12 mouse cellular contexts compared by ENCODE assay signal in genomic region chr8:110761988-110762387, GRCm38 (mm10). TPM values are rescaled to one million over a fixed set of nuclear protein-coding genes. Genes with fewer than 3 reads are reported as not detected.
DNase-seq lines count a peak whose midpoint lies in the region; ATAC-seq and TF ChIP-seq lines count a peak whose summit lies in the region.
"Had no signal": no experiment of that assay in that cellular context is flagged by ENCODE, and none has a peak within 500 bp of the region (broad histone marks: within the 10 kb centered on the region; RNA-seq: fewer than 3 reads in every experiment).

No protein-coding gene starts in this region.

- H3K4me3 ChIP-seq in kidney, postnatal 0 days (replicated peaks; ENCODE audit: low read depth, low read length): no peak overlapping the region
- H3K4me3 ChIP-seq in lung, postnatal 0 days (ENCODE audit: low read depth, low read length): no peak overlapping the region
- H3K4me3 ChIP-seq in stomach, postnatal 0 days (ENCODE audit: low read depth, low read length): no peak overlapping the region

- no peaks in the 10 kb centered on the region for H3K27me3 ChIP-seq in kidney, postnatal 0 days (ENCODE audit: insufficient read depth, low read length)
- no peaks in the 10 kb centered on the region for H3K27me3 ChIP-seq in lung, postnatal 0 days (replicated peaks; ENCODE audit: insufficient read depth, low read length)
- H3K27me3 ChIP-seq in stomach, postnatal 0 days (ENCODE audit: control insufficient read depth, insufficient read depth, low read length): no peaks in the 10 kb centered on the region

- WGBS in kidney, postnatal 0 days: 34% methylated on average over 6 of the region's 6 CpGs
- WGBS in lung, postnatal 0 days: 46% methylated on average over 6 of the region's 6 CpGs
- 61% methylated on average over 6 of the region's 6 CpGs for WGBS in stomach, postnatal 0 days

- no peak for TF ChIP-seq EP300 in lung, postnatal 0 days (IDR thresholded peaks at IDR 0.05)
- no peak for TF ChIP-seq EP300 in stomach, postnatal 0 days (optimal IDR thresholded peaks at IDR 0.05)

- no peak for ATAC-seq in kidney, postnatal 0 days (replicated peaks; ENCODE audit: low FRiP score, low read depth)
- peak; percentile 42; the same call in 1 of the 2 replicates for ATAC-seq in lung, postnatal 0 days
- ATAC-seq in stomach, postnatal 0 days (ENCODE audit: low FRiP score, low TSS enrichment): peak; percentile 51; the same call in 1 of the 2 replicates
- no peak for ATAC-seq in cerebellum, adult (ENCODE audit: insufficient number of reproducible peaks, low FRiP score, low TSS enrichment)

- peak; percentile 57; the same call in 1 of the 2 replicates for TF ChIP-seq CTCF in kidney, postnatal 0 days (IDR thresholded peaks at IDR 0.05; ENCODE audit: low read depth)
- TF ChIP-seq CTCF in lung, postnatal 0 days (IDR thresholded peaks at IDR 0.05): peak; percentile 66
- TF ChIP-seq CTCF in stomach, postnatal 0 days (IDR thresholded peaks at IDR 0.05; ENCODE audit: low read depth): peak; percentile 65

- no peak overlapping the region for H3K4me2 ChIP-seq in kidney, postnatal 0 days (ENCODE audit: low read length)
- no peak overlapping the region for H3K4me2 ChIP-seq in lung, postnatal 0 days (replicated peaks; ENCODE audit: low read depth, low read length)
- no peak overlapping the region for H3K4me2 ChIP-seq in stomach, postnatal 0 days (replicated peaks; ENCODE audit: low read depth)

- no peak overlapping the region for H3K9ac ChIP-seq in kidney, postnatal 0 days (ENCODE audit: low read depth, low read length)
- H3K9ac ChIP-seq in lung, postnatal 0 days (replicated peaks; ENCODE audit: low read depth): no peak overlapping the region
- no peak overlapping the region for H3K9ac ChIP-seq in stomach, postnatal 0 days (ENCODE audit: low read length)

- 0 out of 2 replicates have a peak overlapping the region, but pooled peaks have one; percentile 60 for H3K27ac ChIP-seq in kidney, postnatal 0 days
- H3K27ac ChIP-seq in lung, postnatal 0 days (ENCODE audit: low read length): 0 out of 2 replicates have a peak overlapping the region, but pooled peaks have one; percentile 14
- no peak overlapping the region for H3K27ac ChIP-seq in stomach, postnatal 0 days (replicated peaks)

- no peaks in the 10 kb centered on the region for H3K9me3 ChIP-seq in kidney, postnatal 0 days (replicated peaks; ENCODE audit: low read length)
- H3K9me3 ChIP-seq in lung, postnatal 0 days (ENCODE audit: low read length): no peaks in the 10 kb centered on the region
- H3K9me3 ChIP-seq in stomach, postnatal 0 days (ENCODE audit: control insufficient read depth, low read length): no peaks in the 10 kb centered on the region

- peak; percentile 54 for DNase-seq in adrenal gland, postnatal 14 days
- DNase-seq in adrenal gland, postnatal 25 days: no peak
- DNase-seq in kidney, postnatal 0 days (ENCODE audit: low spot score): peak; percentile 55
- no peak for DNase-seq in kidney, adult 11 months
- DNase-seq in lung, postnatal 0 days (ENCODE audit: low spot score): peak; percentile 43
- no peak for DNase-seq in lung, postnatal 10 days
- no peak for DNase-seq in stomach, postnatal 0 days (ENCODE audit: low spot score)
- DNase-seq: B cell, adult 2 months; gastrocnemius, postnatal 10 days; heart, postnatal 14 days had no signal

- 0 out of 2 replicates have a peak, but pooled peaks cover 3% of the 10 kb centered on the region for H3K4me1 ChIP-seq in kidney, postnatal 0 days (replicated peaks; ENCODE audit: insufficient read depth, low read length)
- H3K4me1 ChIP-seq in lung, postnatal 0 days (ENCODE audit: insufficient read depth, low read depth, low read length): peaks cover 3% of the 10 kb centered on the region; the same call in 1 of the 2 replicates
- H3K4me1 ChIP-seq in stomach, postnatal 0 days (replicated peaks; ENCODE audit: control insufficient read depth, insufficient read depth): no peaks in the 10 kb centered on the region; the same call in 1 of the 2 replicates

- no peaks in the 10 kb centered on the region for H3K36me3 ChIP-seq in kidney, postnatal 0 days (ENCODE audit: insufficient read depth, low read length)
- H3K36me3 ChIP-seq in lung, postnatal 0 days (ENCODE audit: insufficient read depth, low read length): no peaks in the 10 kb centered on the region
- H3K36me3 ChIP-seq in stomach, postnatal 0 days (ENCODE audit: control insufficient read depth, insufficient read depth, low read length): no peaks in the 10 kb centered on the region

RNA-seq across cellular contexts. Expression of gene Mtss1l, which starts 40.7 kb away (rescaled TPM):
- total RNA-seq in adrenal gland, postnatal 14 days (2021): 25.2 and 25.8 TPM in 2 replicates
- total RNA-seq in adrenal gland, postnatal 25 days (2021): 23.9 and 27.7 TPM in 2 replicates
- 8.7 and 12.4 TPM in 2 replicates for polyA plus RNA-seq in kidney, postnatal 0 days (2015; fragmentation: Nextera tagmentation; extraction: Ambion mirVana)
- 13.8 and 16.6 TPM in 2 replicates for polyA plus RNA-seq in lung, postnatal 0 days (2015; fragmentation: Nextera tagmentation; extraction: Ambion mirVana)
- polyA plus RNA-seq in stomach, postnatal 0 days (2015; fragmentation: Nextera tagmentation; extraction: Ambion mirVana): 5.7 and 7.5 TPM in 2 replicates

RNA-seq across cellular contexts. Expression of gene Il34, which starts 43.7 kb away (rescaled TPM):
- total RNA-seq in adrenal gland, postnatal 14 days (2021): 7.5 and 9.5 TPM in 2 replicates
- total RNA-seq in adrenal gland, postnatal 25 days (2021): 21.6 and 38.6 TPM in 2 replicates
- polyA plus RNA-seq in kidney, postnatal 0 days (2015; fragmentation: Nextera tagmentation; extraction: Ambion mirVana): 5.2 and 7.5 TPM in 2 replicates
- polyA plus RNA-seq in lung, postnatal 0 days (2015; fragmentation: Nextera tagmentation; extraction: Ambion mirVana): 23.3 and 29.6 TPM in 2 replicates
- 5.0 and 6.4 TPM in 2 replicates for polyA plus RNA-seq in stomach, postnatal 0 days (2015; fragmentation: Nextera tagmentation; extraction: Ambion mirVana)
- total RNA-seq: common myeloid progenitor, adult 5-6 weeks had no signal

Comparison
In these comparisons a context has a peak if more than half of its experiments do, and no peak if none do; other contexts are left out.
1. DNase-seq: peak in adrenal gland, postnatal 14 days (single experiment), kidney, postnatal 0 days (single experiment) and lung, postnatal 0 days (single experiment); none in adrenal gland, postnatal 25 days (single experiment), kidney, adult 11 months (single experiment), lung, postnatal 10 days (single experiment) and stomach, postnatal 0 days (single experiment).
2. ATAC-seq: peak in lung, postnatal 0 days (single experiment) and stomach, postnatal 0 days (single experiment); none in kidney, postnatal 0 days (single experiment) and cerebellum, adult (single experiment).
3. Peak in every context shown above with its lines, with median percentiles within 50 percentile points of each other: CTCF ChIP-seq.